Mouse (Mus musculus) testis, postnatal 14 days (tissue): ENCODE data around the gene Gm3594.
"Not testable (repeated sequence)": the region's sequence is repeated elsewhere in the genome, so short reads cannot be mapped to it uniquely, and the experiment has no call there.

Source experiments
- DNase-seq: peaks from one replicate; pipeline ENCODE4 v3.0.0; 2021; ENCODE audit warnings: low spot score

Gm3594 gene

DNA sequence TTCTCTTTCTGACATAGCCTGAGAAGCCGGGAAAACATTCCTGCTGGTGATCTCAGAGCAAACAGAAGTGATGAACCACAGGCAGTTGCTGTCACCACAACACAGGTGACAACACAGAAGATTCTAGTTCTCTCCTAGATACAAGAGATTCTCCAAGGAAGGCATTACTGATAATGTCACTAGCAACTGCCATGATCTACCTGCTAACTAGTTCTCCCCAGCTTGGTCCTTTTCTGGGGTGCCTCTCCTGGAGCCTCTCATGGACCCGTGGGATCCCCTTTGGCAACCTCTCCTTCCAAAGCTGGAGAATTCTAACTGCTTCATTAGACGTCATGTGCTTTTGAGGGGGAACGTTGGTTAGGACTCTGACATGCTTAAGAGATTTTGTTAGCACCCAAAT is at the start of gene Gm3594:
Gene Gm3594, minus strand, starts transcription at position 101 of the 400 bp plus-strand sequence.
- not testable (repeated sequence) for DNase-seq

DNA sequence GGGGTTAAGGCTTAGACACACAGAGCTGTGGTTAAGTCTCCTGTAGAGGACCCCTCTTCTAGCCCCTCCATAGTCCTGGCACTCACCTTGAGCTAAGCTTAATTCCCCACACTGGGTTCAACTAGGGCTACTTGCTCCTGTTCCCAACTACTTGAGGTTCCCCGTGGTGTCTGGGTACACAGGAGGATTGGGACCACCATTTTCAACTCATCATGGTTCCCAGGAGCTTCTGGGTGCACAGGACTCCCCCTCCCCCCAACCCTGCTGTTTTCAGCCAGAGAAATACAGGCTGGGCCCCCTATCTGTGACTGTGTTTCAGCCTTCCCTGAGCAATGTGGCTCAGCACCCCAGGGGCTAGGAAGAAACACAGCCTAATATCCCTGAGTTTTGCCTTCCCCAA is 41.9 kb upstream of the Gm3594 start:
- not testable (repeated sequence) for DNase-seq

DNA sequence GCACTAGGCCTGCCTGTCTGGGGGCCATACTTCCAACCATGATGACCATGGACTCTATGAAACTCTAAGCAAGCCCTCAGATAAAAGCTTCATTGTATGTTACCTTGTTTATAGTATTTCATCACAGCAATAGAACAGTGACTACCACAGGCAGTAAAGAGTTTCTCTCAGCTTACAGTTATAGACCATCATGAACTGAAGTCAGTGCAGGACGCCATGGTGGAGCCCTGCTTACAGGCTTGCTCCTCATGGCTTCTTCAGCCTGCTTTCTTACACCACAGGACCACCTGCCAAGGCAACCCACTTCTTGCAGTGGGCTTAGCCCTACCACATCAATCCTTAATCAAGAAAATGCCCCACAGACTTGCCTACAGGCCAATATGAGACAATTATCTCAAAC is 41.1 kb upstream of the Gm3594 start:
- DNase-seq = not testable (repeated sequence)

DNA sequence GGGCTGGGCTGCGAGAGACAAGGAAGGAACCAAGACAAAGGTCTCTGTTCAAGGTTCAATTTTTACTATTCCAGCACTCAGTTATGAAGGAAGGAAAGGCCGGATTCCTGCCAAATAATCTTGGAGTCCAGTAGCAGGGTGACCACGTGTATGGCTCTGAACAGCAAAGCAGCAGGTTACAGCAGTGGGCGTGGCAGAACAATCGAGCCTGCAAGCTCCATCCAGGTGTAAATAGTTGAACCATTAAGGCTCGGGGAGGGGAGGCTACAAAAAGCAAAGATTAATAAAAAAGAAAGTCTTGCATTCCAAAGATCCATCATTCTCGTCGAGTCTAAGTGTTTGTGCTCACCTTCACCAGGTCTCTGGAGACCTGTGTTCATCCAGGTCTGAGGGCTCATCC is 37.7 kb upstream of the Gm3594 start:
- not testable (repeated sequence) for DNase-seq

DNA sequence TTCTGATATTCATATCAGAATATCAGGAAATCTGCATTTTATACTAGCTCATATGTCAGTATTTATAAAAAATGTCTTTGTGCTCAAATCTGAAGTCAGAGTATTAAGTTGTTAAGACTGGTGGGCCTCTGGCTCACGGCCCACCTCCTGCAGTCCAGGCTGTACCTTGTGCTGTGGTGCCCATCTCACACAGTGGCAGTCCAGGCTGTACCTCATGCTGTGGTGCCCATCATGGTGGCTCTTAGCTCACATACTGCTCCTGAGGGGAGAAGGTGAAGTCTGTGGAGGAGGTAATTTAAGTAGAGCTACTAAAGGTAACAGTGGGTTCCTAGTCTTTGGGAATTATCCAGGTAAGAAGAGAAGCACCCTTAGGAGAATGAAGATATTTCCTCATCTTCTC is 27.4 kb upstream of the Gm3594 start:
- not testable (repeated sequence) for DNase-seq

DNA sequence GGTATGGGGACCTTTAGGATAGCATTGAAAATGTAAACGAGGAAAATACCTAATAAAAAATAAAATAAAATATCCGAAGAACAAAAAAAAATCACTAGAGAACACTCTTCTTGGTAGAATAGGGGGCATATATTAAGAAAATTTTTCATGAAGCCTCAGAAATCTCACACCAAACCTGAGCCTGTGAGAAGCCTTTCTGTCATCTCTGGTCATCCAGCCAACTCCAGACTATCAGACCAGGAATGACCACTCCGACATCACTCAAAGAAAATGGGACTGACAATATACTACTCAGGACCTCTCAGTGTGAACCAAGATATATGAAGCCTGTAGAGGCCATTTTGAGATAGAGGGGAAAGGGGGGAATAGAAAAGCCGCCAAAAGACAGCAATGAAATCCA is 3.6 kb downstream of the Gm3594 start:
- peak; percentile 2 for DNase-seq

DNA sequence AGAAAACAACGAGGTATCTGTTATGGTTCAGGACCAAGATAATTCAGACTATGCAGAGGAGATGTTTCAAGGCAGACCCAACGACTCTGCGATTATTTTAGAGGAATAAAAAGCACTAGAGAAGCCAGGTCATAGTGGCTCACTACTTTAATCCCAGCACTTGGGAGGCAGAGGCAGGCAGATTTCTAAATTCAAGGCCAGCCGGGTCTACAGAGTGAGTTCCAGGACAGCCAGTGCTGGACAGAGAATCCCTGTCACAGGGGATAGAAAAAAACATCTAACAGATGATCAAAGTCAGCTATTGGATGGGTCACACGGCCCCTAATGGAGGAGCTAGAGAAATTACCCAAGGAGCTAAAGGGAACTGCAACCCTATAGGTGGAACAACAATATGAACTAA is 4.2 kb downstream of the Gm3594 start:
- not testable (repeated sequence) for DNase-seq

DNA sequence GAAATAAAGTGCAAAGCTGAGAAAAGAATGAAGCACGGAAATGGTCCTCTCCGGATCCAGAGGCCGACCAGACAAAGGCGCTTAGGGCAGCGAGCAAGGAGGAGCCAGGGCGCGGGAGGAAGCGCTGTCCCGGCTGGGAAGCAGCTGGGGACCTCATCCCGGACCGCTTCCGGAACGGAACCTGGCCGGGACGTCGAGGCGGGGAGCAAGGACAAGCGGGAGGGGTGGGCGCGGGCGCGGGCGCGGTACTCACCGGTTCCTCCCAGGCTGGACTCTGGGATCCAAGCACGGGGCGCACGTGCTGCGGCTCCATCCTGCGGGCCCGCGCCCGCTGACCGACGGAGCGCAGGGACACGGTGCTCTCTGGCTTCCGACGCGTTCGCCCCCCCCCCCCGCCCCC is 17.6 kb downstream of the Gm3594 start:
- DNase-seq = peak; percentile 17

DNA sequence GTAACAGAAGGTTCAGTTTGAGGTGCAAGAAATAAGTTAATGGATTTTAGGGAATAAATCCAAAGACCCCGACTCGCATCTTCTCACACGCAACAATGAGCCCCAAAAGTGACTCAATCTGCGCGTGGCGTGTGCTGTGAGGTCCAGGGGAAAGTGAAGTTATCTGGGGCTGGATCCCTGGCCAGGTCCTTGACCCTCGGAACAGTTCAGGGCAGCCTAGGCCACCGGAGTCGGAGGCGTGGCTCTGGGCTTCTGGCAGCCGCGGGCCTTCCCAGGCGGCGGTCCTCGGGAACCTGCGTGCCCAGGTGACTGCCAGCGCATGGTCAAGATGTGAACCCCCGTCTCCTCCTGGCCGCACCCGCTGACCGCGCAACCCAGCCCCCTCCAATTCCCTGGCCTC is 18.1 kb downstream of the Gm3594 start:
- peak; percentile 3 for DNase-seq

DNA sequence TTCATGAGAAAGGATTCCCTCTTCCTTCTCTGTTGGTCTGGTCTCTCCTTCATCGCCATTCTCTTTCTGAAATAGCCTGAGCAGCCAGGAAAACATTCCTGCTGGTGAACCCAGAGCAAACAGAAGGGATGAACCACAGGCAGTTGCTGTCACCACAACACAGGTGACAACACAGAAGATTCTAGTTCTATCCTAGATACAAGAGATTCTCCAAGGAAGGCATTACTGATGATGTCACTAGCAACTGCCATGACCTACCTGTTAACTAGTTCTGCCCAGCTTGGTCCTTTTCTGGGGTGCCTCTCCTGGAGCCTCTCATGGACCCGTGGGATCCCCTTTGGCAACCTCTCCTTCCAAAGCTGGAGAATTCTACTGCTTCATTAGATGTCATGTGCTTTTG is 32.0 kb downstream of the Gm3594 start, which contains the start of gene Gm3591:
Gene Gm3591, minus strand, starts transcription at position 101 of the 400 bp plus-strand sequence.
- not testable (repeated sequence) for DNase-seq

DNA sequence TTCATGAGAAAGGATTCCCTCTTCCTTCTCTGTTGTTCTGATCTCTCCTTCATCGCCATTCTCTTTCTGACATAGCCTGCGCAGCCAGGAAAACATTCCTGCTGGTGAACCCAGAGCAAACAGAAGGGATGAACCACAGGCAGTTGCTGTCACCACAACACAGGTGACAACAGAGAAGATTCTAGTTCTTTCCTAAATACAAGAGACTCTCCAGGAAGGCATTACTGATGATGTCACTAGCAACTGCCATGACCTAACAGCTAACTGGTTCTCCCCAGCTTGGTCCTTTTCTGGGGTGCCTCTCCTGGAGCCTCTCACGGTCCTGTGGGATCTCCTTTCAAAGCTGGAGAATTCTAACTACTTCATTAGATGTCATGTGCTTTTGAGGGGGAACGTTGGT is 54.2 kb downstream of the Gm3594 start, which contains the start of gene Gm16440:
Gene Gm16440, minus strand, starts transcription at position 101 of the 400 bp plus-strand sequence.
- not testable (repeated sequence) for DNase-seq
